Mouse (Mus musculus) activated CD4-positive, CD25-positive, alpha-beta regulatory T cell (primary cell): Measurements from ENCODE around the gene Zdhhc25. TPM values are rescaled to one million over a fixed set of nuclear protein-coding genes. Genes with fewer than 3 reads are reported as not detected.

ENCODE experiments used
- polyA plus RNA-seq, 2 experiments: library from polyadenylated mRNA; unstranded; fragments of 100-300 nt; shearing (Covaris generic); gene quantifications; one replicate each; pipeline ENCODE4 v1.2.1; 2017

Zdhhc25 gene
- under 1 TPM in 1 of 2 experiments, not detected in 1; 0.17 TPM for polyA plus RNA-seq

DNA sequence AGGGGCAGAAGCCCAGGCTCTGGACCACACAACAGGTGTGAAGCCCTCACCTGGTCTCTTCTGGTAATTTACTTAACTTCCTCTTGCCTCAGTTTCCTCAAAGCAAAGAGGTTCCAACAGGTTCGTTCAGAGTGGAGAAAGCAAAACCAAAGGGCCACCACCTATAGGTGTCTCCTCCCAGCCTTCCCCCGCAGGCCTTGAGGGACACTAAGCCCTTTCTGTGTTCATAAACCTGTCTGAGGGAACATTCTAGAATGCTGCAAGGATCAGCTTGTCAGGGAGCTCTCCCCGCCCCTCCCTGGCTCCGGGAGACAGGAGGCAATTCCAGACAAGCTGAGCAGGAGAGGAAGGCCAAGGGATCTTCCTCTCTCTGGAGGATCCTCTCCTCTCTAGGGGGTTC is at the start of gene Zdhhc25:
Zdhhc25 (plus strand) TSS at position 301 of the 400 bp plus-strand sequence.

Other genes starting within 250 kb of the Zdhhc25 start
- gene Brd1, start 133.9 kb downstream of the Zdhhc25 start, polyA plus RNA-seq = 10 to 100 TPM; 38.9 to 47.6 TPM
- 1 to 10 TPM; 4.9 to 5.3 TPM for gene Zbed4, start 151.4 kb downstream of the Zdhhc25 start, polyA plus RNA-seq
- 10 to 100 TPM; 13.9 to 16.0 TPM for gene Alg12, start 219.0 kb downstream of the Zdhhc25 start, polyA plus RNA-seq
- gene Creld2, start 219.3 kb downstream of the Zdhhc25 start, polyA plus RNA-seq = 10 to 100 TPM; 40.9 to 52.9 TPM